ENCODE assay signal across 12 mouse cellular contexts in genomic region chr7:114740360-114741165, GRCm38 (mm10). TPM values are rescaled to one million over a fixed set of nuclear protein-coding genes. Genes with fewer than 3 reads are reported as not detected.
DNase-seq lines count a peak whose midpoint lies in the region; ATAC-seq and TF ChIP-seq lines count a peak whose summit lies in the region.
"Had no signal": no experiment of that assay in that cellular context is flagged by ENCODE, and none has a peak within 500 bp of the region (broad histone marks: within the 10 kb centered on the region; RNA-seq: fewer than 3 reads in every experiment).

No protein-coding gene starts in this region.

- no peaks in the 10 kb centered on the region for H3K36me3 ChIP-seq in intestine, postnatal 0 days (ENCODE audit: control insufficient read depth, insufficient read depth)
- H3K36me3 ChIP-seq in intestine, embryonic 15.5 days, result no peaks in the 10 kb centered on the region
- H3K36me3 ChIP-seq: forebrain, embryonic 10.5 days; limb, embryonic 10.5 days had no signal

- ATAC-seq in intestine, postnatal 0 days, result no peak
- no peak for ATAC-seq in intestine, embryonic 15.5 days
- no peak for ATAC-seq in granulocyte monocyte progenitor cell, adult 5-6 weeks (replicated peaks; ENCODE audit: poor library complexity, severe bottlenecking)

- H3K9me3 ChIP-seq in intestine, postnatal 0 days (ENCODE audit: control insufficient read depth), result no peaks in the 10 kb centered on the region
- H3K9me3 ChIP-seq in intestine, embryonic 15.5 days, result no peaks in the 10 kb centered on the region
- H3K9me3 ChIP-seq: forebrain, embryonic 10.5 days; limb, embryonic 10.5 days had no signal

- no peak overlapping the region for H3K4me3 ChIP-seq in intestine, postnatal 0 days (ENCODE audit: low read depth, low read length)
- no peak overlapping the region for H3K4me3 ChIP-seq in intestine, embryonic 15.5 days (replicated peaks)
- H3K4me3 ChIP-seq: forebrain, embryonic 10.5 days; limb, embryonic 10.5 days had no signal

- H3K9ac ChIP-seq in intestine, postnatal 0 days (ENCODE audit: low read depth, low read length), result no peak overlapping the region
- H3K9ac ChIP-seq in intestine, embryonic 15.5 days, result no peak overlapping the region

- TF ChIP-seq POLR2A in brain, embryonic 14.5 days (IDR thresholded peaks at IDR 0.05; ENCODE audit: borderline replicate concordance, extremely low read depth, insufficient read depth, insufficient read length, poor library complexity, severe bottlenecking), result no peak

- WGBS in intestine, postnatal 0 days, result 60% methylated on average over 6 of the region's 6 CpGs
- 53% methylated on average over 6 of the region's 6 CpGs for WGBS in intestine, embryonic 15.5 days

- 0 out of 2 replicates have a peak, but pooled peaks cover 2% of the 10 kb centered on the region for H3K4me1 ChIP-seq in intestine, postnatal 0 days (replicated peaks; ENCODE audit: control insufficient read depth, insufficient read depth, low read length)
- peaks cover 2% of the 10 kb centered on the region; the same call in 1 of the 2 replicates for H3K4me1 ChIP-seq in intestine, embryonic 15.5 days (replicated peaks)

- peak; percentile 19 for DNase-seq in right cerebral cortex, postnatal 14 days
- DNase-seq in right cerebral cortex, postnatal 10 days (ENCODE audit: low spot score in 2 of 2), result no peak
- no peak for DNase-seq in brain, embryonic 14.5 days (ENCODE audit: low read depth)
- DNase-seq in frontal cortex, postnatal 36 days (ENCODE audit: low spot score in 2 of 2), result no peak
- DNase-seq: cerebellum, adult 9-11 months had no signal

- peak; percentile 57 for TF ChIP-seq CTCF in intestine, postnatal 0 days (IDR thresholded peaks at IDR 0.05; ENCODE audit: low read depth)
- peak; percentile 44; the same call in 1 of the 2 replicates for TF ChIP-seq CTCF in brain, embryonic 14.5 days (IDR thresholded peaks at IDR 0.05; ENCODE audit: borderline replicate concordance, extremely low read depth, insufficient read depth, insufficient read length)

- H3K27ac ChIP-seq in intestine, postnatal 0 days (ENCODE audit: low read depth, low read length), result no peak overlapping the region
- H3K27ac ChIP-seq in intestine, embryonic 15.5 days, result no peak overlapping the region
- H3K27ac ChIP-seq: forebrain, embryonic 10.5 days; limb, embryonic 10.5 days; macrophage had no signal

- no peak overlapping the region for H3K4me2 ChIP-seq in intestine, postnatal 0 days (replicated peaks; ENCODE audit: low read depth)
- no peak overlapping the region for H3K4me2 ChIP-seq in intestine, embryonic 15.5 days (replicated peaks)

- H3K27me3 ChIP-seq in intestine, postnatal 0 days (replicated peaks; ENCODE audit: control insufficient read depth, insufficient read depth, low read length), result no peaks in the 10 kb centered on the region
- no peaks in the 10 kb centered on the region for H3K27me3 ChIP-seq in intestine, embryonic 15.5 days (replicated peaks)

RNA-seq across cellular contexts. Expression of gene Insc, which starts 2.9 kb away (rescaled TPM):
- polyA plus RNA-seq in intestine, postnatal 0 days (2015; fragmentation: Nextera tagmentation; extraction: Ambion mirVana), result 8.3 and 9.9 TPM in 2 replicates
- 19.7 and 20.2 TPM in 2 replicates for polyA plus RNA-seq in intestine, embryonic 15.5 days (2015; fragmentation: Nextera tagmentation; extraction: Ambion mirVana)
- polyA plus RNA-seq in brain, embryonic 14.5 days (2012; rRNA removed), result 1.2 and 2.3 TPM in 2 replicates
- not detected in 2 replicates for total RNA-seq in granulocyte monocyte progenitor cell, adult 5-6 weeks (2014; fragmentation: Nextera tagmentation)
- total RNA-seq in granulocyte monocyte progenitor cell, adult 5-6 weeks (2017), result not detected in 2 replicates
- polyA plus RNA-seq: macrophage had no signal

RNA-seq across cellular contexts. Expression of gene Calcb, which starts 22.1 kb away (rescaled TPM):
- polyA plus RNA-seq in intestine, postnatal 0 days (2015; fragmentation: Nextera tagmentation; extraction: Ambion mirVana), result 12.9 and 15.7 TPM in 2 replicates
- 1.7 and 2.3 TPM in 2 replicates for polyA plus RNA-seq in intestine, embryonic 15.5 days (2015; fragmentation: Nextera tagmentation; extraction: Ambion mirVana)
- 0.33 and 0.77 TPM in 2 replicates for polyA plus RNA-seq in brain, embryonic 14.5 days (2012; rRNA removed)
- total RNA-seq in granulocyte monocyte progenitor cell, adult 5-6 weeks (2014; fragmentation: Nextera tagmentation), result not detected in 2 replicates
- total RNA-seq in granulocyte monocyte progenitor cell, adult 5-6 weeks (2017), result not detected in 2 replicates
- polyA plus RNA-seq: forebrain, embryonic 10.5 days; heart, embryonic 14.5 days; limb, embryonic 10.5 days; macrophage had no signal
